Mouse (Mus musculus) cerebellum, adult 2 months (tissue): ENCODE measurements around the gene Ccdc124.

ENCODE experiments used
- CTCF ChIP-seq: fragments of 200-500 bp; IDR thresholded peaks from 2 replicates; pipeline ENCODE4 v1.5.1; 2011; ENCODE audit warnings: low read depth, mild to moderate bottlenecking, control low read depth, low read length, moderate library complexity, borderline replicate concordance; ENCODE audit not compliant: insufficient read depth
- POLR2A ChIP-seq: fragments of 200-500 bp; IDR thresholded peaks from 2 replicates; pipeline ENCODE4 v1.6.1; 2011; ENCODE audit warnings: low read length, control low read depth, borderline replicate concordance; ENCODE audit not compliant: insufficient read depth

GRCm38 (mm10) chr8:70827010-70827409, 46.7 kb downstream of the Ccdc124 start:
- TF ChIP-seq CTCF: no peak
- no peak for TF ChIP-seq POLR2A
